Mouse (Mus musculus) liver, embryonic 13.5 days (tissue): ENCODE data around the gene Zfp420. TPM values are rescaled to one million over a fixed set of nuclear protein-coding genes. Genes with fewer than 3 reads are reported as not detected.

Experiments
- ATAC-seq: fragments of 200-750 bp; cut with Nextera tagmentation; 2 replicates; pipeline ENCODE4 v1.8.0; 2017; ENCODE audit warnings: low read depth, mild to moderate bottlenecking, moderate number of reproducible peaks, moderate library complexity
- DNase-seq: peaks from one replicate; pipeline ENCODE4 v3.0.0; 2022
- H3K27ac ChIP-seq: fragments of 300-500 bp; sonication (generic); 2 replicates; pipeline ENCODE4 v1.5.1; 2015; ENCODE audit warnings: moderate library complexity, mild to moderate bottlenecking, inconsistent platforms
- H3K27me3 ChIP-seq: fragments of 300-500 bp; sonication (generic); 2 replicates; pipeline ENCODE4 v1.6.1; 2015; ENCODE audit warnings: mild to moderate bottlenecking, inconsistent platforms
- H3K36me3 ChIP-seq: fragments of 300-500 bp; sonication (generic); 2 replicates; pipeline ENCODE4 v1.6.1; 2015; ENCODE audit warnings: mild to moderate bottlenecking, inconsistent platforms
- H3K4me1 ChIP-seq: fragments of 300-500 bp; sonication (generic); replicated peaks from 2 replicates; pipeline ENCODE4 v1.6.1; 2015; ENCODE audit warnings: inconsistent platforms
- H3K4me2 ChIP-seq: fragments of 300-500 bp; sonication (generic); 2 replicates; pipeline ENCODE4 v1.6.1; 2015; ENCODE audit warnings: inconsistent platforms, mild to moderate bottlenecking, moderate library complexity
- H3K4me3 ChIP-seq: fragments of 300-500 bp; sonication (generic); replicated peaks from 2 replicates; pipeline ENCODE4 v1.5.1; 2015; ENCODE audit warnings: mild to moderate bottlenecking, inconsistent platforms
- H3K9ac ChIP-seq: fragments of 300-500 bp; sonication (generic); 2 replicates; pipeline ENCODE4 v1.6.1; 2015; ENCODE audit warnings: mild to moderate bottlenecking, inconsistent platforms
- H3K9me3 ChIP-seq: fragments of 300-500 bp; sonication (generic); replicated peaks from 2 replicates; pipeline ENCODE4 v1.6.1; 2016; ENCODE audit warnings: inconsistent platforms
- WGBS: fragments of 180-500 bp; shearing (Covaris S2); methylation state at CpG from one replicate; pipeline ENCODE4 v1.1.7; 2015; ENCODE audit not compliant: insufficient replicate concordance; 5-methylcytosine and 5-hydroxymethylcytosine counted together
- polyA plus RNA-seq: library from polyadenylated mRNA; unstranded; fragments of >200 nt; fragmentation: Nextera tagmentation; extraction: Ambion mirVana; gene quantifications from 2 replicates; pipeline ENCODE4 v1.2.1, GENCODE M21; 2015

Zfp420 gene
- polyA plus RNA-seq, 1 experiment from 2014 or later, result 1.3 TPM

GRCm38 (mm10) chr7:29904101-29904500 lies 44.3 kb downstream of the Zfp420 start:
- WGBS, result 83% methylated on average over 4 of the region's 4 CpGs
- no peaks in the 10 kb centered on the region for H3K27me3 ChIP-seq
- no peaks in the 10 kb centered on the region for H3K9me3 ChIP-seq
- ATAC-seq (no peak), DNase-seq (no peak)
- no peak overlapping the region for H3K9ac ChIP-seq
- H3K4me1 ChIP-seq, result peaks cover 17% of the 10 kb centered on the region
- H3K4me3 ChIP-seq, result no peak overlapping the region
- H3K36me3 ChIP-seq, result peaks cover 31% of the 10 kb centered on the region
- H3K4me2 ChIP-seq, result no peak overlapping the region
- no peak overlapping the region for H3K27ac ChIP-seq

GRCm38 (mm10) chr7:29905966-29906681 lies 46.3 kb downstream of the Zfp420 start, which contains the start of gene Zfp27:
TSS of gene Zfp27 (minus strand) at chr7:29906572.
- DNase-seq (peak; percentile 63), ATAC-seq (peak; percentile 78)
- Histone ChIP-seq H3K4me1 (peaks cover 17% of the 10 kb centered on the region), H3K36me3 (peaks cover 13% of the 10 kb centered on the region), H3K9ac (peak within 1 kb of the TSS; percentile 75), H3K4me2 (peak within 1 kb of the TSS; percentile 75), H3K9me3 (no peaks in the 10 kb centered on the region), H3K4me3 (peak within 1 kb of the TSS; percentile 70), H3K27ac (peak within 1 kb of the TSS; percentile 81), H3K27me3 (no peaks in the 10 kb centered on the region)
- under 1% methylated on average over 22 of the region's 22 CpGs for WGBS

- H3K27me3 ChIP-seq, result no peaks in the 10 kb centered on the region
- peak overlapping the region; percentile 70 for H3K4me3 ChIP-seq
- H3K9me3 ChIP-seq, result no peaks in the 10 kb centered on the region
- WGBS, result 34% methylated on average over 8 of the region's 8 CpGs
- H3K4me2 ChIP-seq, result peak overlapping the region; percentile 75
- H3K36me3 ChIP-seq, result peaks cover 8% of the 10 kb centered on the region
- H3K27ac ChIP-seq, result no peak overlapping the region
- peaks cover 17% of the 10 kb centered on the region for H3K4me1 ChIP-seq
- DNase-seq, result no peak
- peak overlapping the region; percentile 75; the same call in 1 of the 2 replicates for H3K9ac ChIP-seq
- ATAC-seq, result no peak
Observed at GRCm38 (mm10) chr7:29906682-29907058, 46.9 kb downstream of the Zfp420 start.

- Histone ChIP-seq H3K36me3 (peaks cover 9% of the 10 kb centered on the region), H3K27ac (no peak overlapping the region), H3K4me2 (peak overlapping the region; percentile 75; the same call in 1 of the 2 replicates), H3K9ac (no peak overlapping the region), H3K9me3 (no peaks in the 10 kb centered on the region), H3K27me3 (no peaks in the 10 kb centered on the region), H3K4me3 (no peak overlapping the region), H3K4me1 (peaks cover 17% of the 10 kb centered on the region)
- no peak for DNase-seq
- 71% methylated on average over 5 of the region's 5 CpGs for WGBS
- ATAC-seq, result no peak
Observed at GRCm38 (mm10) chr7:29907206-29907605, 47.4 kb downstream of the Zfp420 start.

- peaks cover 14% of the 10 kb centered on the region for H3K36me3 ChIP-seq
- H3K4me2 ChIP-seq, result peak within 1 kb of the TSS; percentile 75
- no peaks in the 10 kb centered on the region for H3K9me3 ChIP-seq
- H3K27ac ChIP-seq, result no peak within 1 kb of the TSS; the same call in 1 of the 2 replicates
- no peaks in the 10 kb centered on the region for H3K27me3 ChIP-seq
- peak; percentile 62 for DNase-seq
- peak within 1 kb of the TSS; percentile 62 for H3K9ac ChIP-seq
- peaks cover 17% of the 10 kb centered on the region for H3K4me1 ChIP-seq
- WGBS, result 2% methylated on average over 33 of the region's 33 CpGs
- H3K4me3 ChIP-seq, result peak within 1 kb of the TSS; percentile 65
- ATAC-seq, result peak; percentile 60
Observed at GRCm38 (mm10) chr7:29908130-29908950, 48.6 kb downstream of the Zfp420 start, which contains the start of gene Zfp383. TSS of gene Zfp383 (plus strand) at chr7:29908223.

GRCm38 (mm10) chr7:29910252-29910651 lies 50.5 kb downstream of the Zfp420 start:
- Histone ChIP-seq H3K9me3 (0 out of 2 replicates have a peak, but pooled peaks cover 4% of the 10 kb centered on the region), H3K27me3 (no peaks in the 10 kb centered on the region), H3K27ac (no peak overlapping the region), H3K36me3 (peaks cover 25% of the 10 kb centered on the region), H3K4me1 (peaks cover 16% of the 10 kb centered on the region), H3K4me2 (no peak overlapping the region), H3K4me3 (no peak overlapping the region), H3K9ac (no peak overlapping the region)
- 73% methylated on average over 2 of the region's 2 CpGs for WGBS
- ATAC-seq (no peak), DNase-seq (no peak)

- Histone ChIP-seq H3K27ac (no peak overlapping the region), H3K4me3 (no peak overlapping the region), H3K27me3 (no peaks in the 10 kb centered on the region), H3K9me3 (0 out of 2 replicates have a peak, but pooled peaks cover 6% of the 10 kb centered on the region), H3K9ac (no peak overlapping the region), H3K36me3 (peaks cover 31% of the 10 kb centered on the region), H3K4me2 (no peak overlapping the region), H3K4me1 (peaks cover 7% of the 10 kb centered on the region)
- DNase-seq, result no peak
- 78% methylated on average over 13 of the region's 13 CpGs for WGBS
- ATAC-seq, result no peak
Observed at GRCm38 (mm10) chr7:29912172-29912571, 52.4 kb downstream of the Zfp420 start.

GRCm38 (mm10) chr7:29917371-29918061 lies 57.7 kb downstream of the Zfp420 start:
- Histone ChIP-seq H3K9me3 (0 out of 2 replicates have a peak, but pooled peaks cover 6% of the 10 kb centered on the region), H3K27ac (peak overlapping the region; percentile 34; the same call in 1 of the 2 replicates), H3K4me1 (0 out of 2 replicates have a peak, but pooled peaks cover 4% of the 10 kb centered on the region), H3K27me3 (no peaks in the 10 kb centered on the region), H3K36me3 (peaks cover 25% of the 10 kb centered on the region), H3K4me2 (no peak overlapping the region), H3K4me3 (no peak overlapping the region), H3K9ac (no peak overlapping the region)
- ATAC-seq, result no peak
- 40% methylated on average over 6 of the region's 6 CpGs for WGBS
- no peak for DNase-seq

- Histone ChIP-seq H3K36me3 (peaks cover 25% of the 10 kb centered on the region), H3K4me2 (no peak overlapping the region), H3K9me3 (0 out of 2 replicates have a peak, but pooled peaks cover 6% of the 10 kb centered on the region), H3K9ac (no peak overlapping the region), H3K4me3 (no peak overlapping the region), H3K27me3 (no peaks in the 10 kb centered on the region), H3K27ac (peak overlapping the region; percentile 34; the same call in 1 of the 2 replicates), H3K4me1 (0 out of 2 replicates have a peak, but pooled peaks cover 4% of the 10 kb centered on the region)
- no peak for ATAC-seq
- DNase-seq, result no peak
- WGBS, result 67% methylated on average over 4 of the region's 4 CpGs
Observed at GRCm38 (mm10) chr7:29918062-29918453, 58.3 kb downstream of the Zfp420 start.

- Histone ChIP-seq H3K4me2 (no peak overlapping the region), H3K36me3 (no peaks in the 10 kb centered on the region), H3K9me3 (0 out of 2 replicates have a peak, but pooled peaks cover 3% of the 10 kb centered on the region), H3K4me3 (no peak overlapping the region), H3K4me1 (0 out of 2 replicates have a peak, but pooled peaks cover 4% of the 10 kb centered on the region), H3K9ac (no peak overlapping the region), H3K27ac (no peak overlapping the region), H3K27me3 (no peaks in the 10 kb centered on the region)
- DNase-seq (no peak), ATAC-seq (no peak)
- WGBS, result 55% methylated on average over 6 of the region's 6 CpGs
Observed at GRCm38 (mm10) chr7:29921439-29922093, 61.8 kb downstream of the Zfp420 start.
